Mouse (Mus musculus): ENCODE measurements at regions not wholly inside any gene's neighbourhood (a gene's known extent, or its start where the extent isn't known, plus 50 kb on each side); places are given as distances from the start of the nearest gene placed in this dataset.
A peak's percentile ranks its signal among the peaks of the same experiment; 100 is the strongest.

- Histone ChIP-seq H3K36me3 (ENCODE audit: control insufficient read depth, insufficient read depth, low read length) (no peaks in the 10 kb centered on the region), H3K27ac (ENCODE audit: low read depth, low read length) (no peak overlapping the region), H3K27me3 (ENCODE audit: control insufficient read depth, insufficient read depth, low read length) (no peaks in the 10 kb centered on the region), H3K4me1 (ENCODE audit: control insufficient read depth, insufficient read depth, low read length) (peaks cover 5% of the 10 kb centered on the region; the same call in 1 of the 2 replicates), H3K9ac (ENCODE audit: low read length) (no peak overlapping the region), H3K4me3 (ENCODE audit: low read depth, low read length) (no peak overlapping the region), H3K9me3 (ENCODE audit: control insufficient read depth, low read length) (no peaks in the 10 kb centered on the region), H3K4me2 (ENCODE audit: low read depth) (no peak overlapping the region)
- 44% methylated on average over 12 of the region's 12 CpGs for WGBS
- no peak for DNase-seq (ENCODE audit: low spot score)
- ATAC-seq (ENCODE audit: insufficient read depth, low FRiP score, low TSS enrichment), result no peak
Observed at GRCm38 (mm10) chr16:21362663-21363367, 60.1 kb upstream of the Vps8 start.

GRCm38 (mm10) chr16:21364885-21365284 lies 58.0 kb upstream of the Vps8 start:
- no peaks in the 10 kb centered on the region for H3K36me3 ChIP-seq (ENCODE audit: control insufficient read depth, insufficient read depth, low read length)
- DNase-seq (ENCODE audit: low spot score), result no peak
- H3K4me3 ChIP-seq (ENCODE audit: low read depth, low read length), result no peak overlapping the region
- peaks cover 5% of the 10 kb centered on the region; the same call in 1 of the 2 replicates for H3K4me1 ChIP-seq (ENCODE audit: control insufficient read depth, insufficient read depth, low read length)
- no peak overlapping the region for H3K27ac ChIP-seq (ENCODE audit: low read depth, low read length)
- no peak for ATAC-seq (ENCODE audit: insufficient read depth, low FRiP score, low TSS enrichment)
- H3K27me3 ChIP-seq (ENCODE audit: control insufficient read depth, insufficient read depth, low read length), result no peaks in the 10 kb centered on the region
- no peak overlapping the region for H3K9ac ChIP-seq (ENCODE audit: low read length)
- H3K4me2 ChIP-seq (ENCODE audit: low read depth), result no peak overlapping the region
- no peaks in the 10 kb centered on the region for H3K9me3 ChIP-seq (ENCODE audit: control insufficient read depth, low read length)
- 61% methylated on average over 8 of the region's 8 CpGs for WGBS

GRCm38 (mm10) chr16:21367449-21367848 lies 55.5 kb upstream of the Vps8 start:
- no peak overlapping the region for H3K9ac ChIP-seq (ENCODE audit: low read length)
- no peak overlapping the region for H3K27ac ChIP-seq (ENCODE audit: low read depth, low read length)
- H3K9me3 ChIP-seq (ENCODE audit: control insufficient read depth, low read length), result no peaks in the 10 kb centered on the region
- H3K36me3 ChIP-seq (ENCODE audit: control insufficient read depth, insufficient read depth, low read length), result no peaks in the 10 kb centered on the region
- H3K4me3 ChIP-seq (ENCODE audit: low read depth, low read length), result no peak overlapping the region
- no peak overlapping the region for H3K4me2 ChIP-seq (ENCODE audit: low read depth)
- DNase-seq (ENCODE audit: low spot score) (peak; percentile 48), ATAC-seq (ENCODE audit: insufficient read depth, low FRiP score, low TSS enrichment) (no peak)
- peaks cover 5% of the 10 kb centered on the region; the same call in 1 of the 2 replicates for H3K4me1 ChIP-seq (ENCODE audit: control insufficient read depth, insufficient read depth, low read length)
- H3K27me3 ChIP-seq (ENCODE audit: control insufficient read depth, insufficient read depth, low read length), result no peaks in the 10 kb centered on the region
- WGBS, result 39% methylated on average over 8 of the region's 8 CpGs

GRCm38 (mm10) chr16:21368821-21369220 lies 54.1 kb upstream of the Vps8 start:
- Histone ChIP-seq H3K4me1 (ENCODE audit: control insufficient read depth, insufficient read depth, low read length) (no peaks in the 10 kb centered on the region), H3K36me3 (ENCODE audit: control insufficient read depth, insufficient read depth, low read length) (no peaks in the 10 kb centered on the region), H3K9ac (ENCODE audit: low read length) (no peak overlapping the region), H3K27ac (ENCODE audit: low read depth, low read length) (no peak overlapping the region), H3K9me3 (ENCODE audit: control insufficient read depth, low read length) (no peaks in the 10 kb centered on the region), H3K27me3 (ENCODE audit: control insufficient read depth, insufficient read depth, low read length) (no peaks in the 10 kb centered on the region), H3K4me3 (ENCODE audit: low read depth, low read length) (no peak overlapping the region), H3K4me2 (ENCODE audit: low read depth) (no peak overlapping the region)
- no peak for ATAC-seq (ENCODE audit: insufficient read depth, low FRiP score, low TSS enrichment)
- DNase-seq (ENCODE audit: low spot score), result no peak
- 90% methylated on average over 1 of the region's 1 CpGs for WGBS

GRCm38 (mm10) chr16:21369569-21370512 lies 53.1 kb upstream of the Vps8 start:
- no peak overlapping the region for H3K9ac ChIP-seq (ENCODE audit: low read length)
- H3K27ac ChIP-seq (ENCODE audit: low read depth, low read length), result no peak overlapping the region
- no peak overlapping the region for H3K4me2 ChIP-seq (ENCODE audit: low read depth)
- H3K4me1 ChIP-seq (ENCODE audit: control insufficient read depth, insufficient read depth, low read length), result no peaks in the 10 kb centered on the region
- no peaks in the 10 kb centered on the region for H3K27me3 ChIP-seq (ENCODE audit: control insufficient read depth, insufficient read depth, low read length)
- H3K4me3 ChIP-seq (ENCODE audit: low read depth, low read length), result no peak overlapping the region
- DNase-seq (ENCODE audit: low spot score) (no peak), ATAC-seq (ENCODE audit: insufficient read depth, low FRiP score, low TSS enrichment) (no peak)
- H3K36me3 ChIP-seq (ENCODE audit: control insufficient read depth, insufficient read depth, low read length), result no peaks in the 10 kb centered on the region
- WGBS, result 69% methylated on average over 12 of the region's 12 CpGs
- H3K9me3 ChIP-seq (ENCODE audit: control insufficient read depth, low read length), result no peaks in the 10 kb centered on the region
